Mouse (Mus musculus): Measurements from ENCODE around the gene Actg1. TPM values are rescaled to one million over a fixed set of nuclear protein-coding genes. Genes with fewer than 3 reads are reported as not detected.

Actg1 gene
- polyA plus RNA-seq, 2 experiments: 256 to 451 TPM

DNA sequence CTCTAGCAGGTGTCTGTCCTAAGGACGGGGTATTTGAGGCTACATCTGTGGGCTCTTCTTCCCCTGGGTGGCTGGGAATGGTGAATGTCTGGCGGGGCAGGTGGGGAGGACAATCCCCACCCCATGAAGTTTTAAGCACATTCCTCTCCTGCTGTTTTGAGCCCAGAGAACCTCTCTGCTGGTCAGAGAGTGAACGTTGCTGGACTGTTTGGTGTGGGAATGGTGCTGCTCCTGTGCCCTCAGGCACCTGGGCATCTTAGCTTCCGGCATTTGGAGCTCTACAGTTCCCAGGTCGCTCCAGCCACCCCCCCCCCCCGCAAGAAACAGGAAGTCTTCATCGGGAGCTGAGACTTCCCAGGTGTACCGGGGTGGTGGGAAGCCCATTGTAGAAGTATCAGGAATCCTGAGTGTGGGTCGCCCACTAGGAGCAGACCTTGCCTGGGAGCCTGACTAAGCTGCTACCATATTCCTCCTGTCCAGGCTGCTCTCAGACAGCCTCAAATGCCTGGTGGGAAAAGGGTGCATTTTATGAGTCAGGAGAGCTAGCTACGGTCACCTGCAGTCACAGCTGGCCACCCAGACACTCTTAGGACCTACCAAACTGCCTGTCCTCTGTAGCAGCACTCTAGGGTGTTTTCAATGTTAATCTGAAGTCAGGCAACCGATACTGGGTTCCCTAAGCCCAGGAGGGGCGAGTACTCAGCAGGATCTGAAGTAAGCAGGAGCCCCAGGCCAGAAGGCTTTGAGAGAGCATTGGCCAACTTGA is 41.8 kb downstream of the Actg1 start:
- no peaks in the 10 kb centered on the region for H3K36me3 ChIP-seq (replicated peaks; ENCODE audit: control insufficient read depth, insufficient read depth, low read depth)
- peaks cover 4% of the 10 kb centered on the region; the same call in 1 of the 2 replicates for H3K27me3 ChIP-seq (ENCODE audit: control insufficient read depth, insufficient read depth, low read length)
- H3K27ac ChIP-seq: no peak overlapping the region
- WGBS (ENCODE audit: insufficient replicate concordance): 49% methylated on average over 12 of the region's 12 CpGs
- peak overlapping the region; percentile 100 for H3K4me2 ChIP-seq (ENCODE audit: low read depth)
- DNase-seq (ENCODE audit: low read depth in 3 of 3, low spot score in 3 of 3): no peak
- H3K9me3 ChIP-seq (ENCODE audit: control insufficient read depth, low read length): no peaks in the 10 kb centered on the region
- ATAC-seq (ENCODE audit: insufficient read depth): no peak
- H3K4me1 ChIP-seq (replicated peaks; ENCODE audit: control insufficient read depth in 2 of 2, insufficient read depth in 2 of 2, low read length in 1 of 2): peaks cover 47 to 55% of the 10 kb centered on the region in 2 experiments
- H3K4me3 ChIP-seq (ENCODE audit: insufficient read depth in 1 of 2, low read depth in 2 of 2, low read length in 2 of 2): no peak overlapping the region
- no peak for TF ChIP-seq CTCF (IDR thresholded peaks at IDR 0.05; ENCODE audit: low read depth)
- no peak for TF ChIP-seq EP300 (IDR thresholded peaks at IDR 0.05; ENCODE audit: low read depth)
- H3K9ac ChIP-seq (replicated peaks): peak overlapping the region; percentile 84

DNA sequence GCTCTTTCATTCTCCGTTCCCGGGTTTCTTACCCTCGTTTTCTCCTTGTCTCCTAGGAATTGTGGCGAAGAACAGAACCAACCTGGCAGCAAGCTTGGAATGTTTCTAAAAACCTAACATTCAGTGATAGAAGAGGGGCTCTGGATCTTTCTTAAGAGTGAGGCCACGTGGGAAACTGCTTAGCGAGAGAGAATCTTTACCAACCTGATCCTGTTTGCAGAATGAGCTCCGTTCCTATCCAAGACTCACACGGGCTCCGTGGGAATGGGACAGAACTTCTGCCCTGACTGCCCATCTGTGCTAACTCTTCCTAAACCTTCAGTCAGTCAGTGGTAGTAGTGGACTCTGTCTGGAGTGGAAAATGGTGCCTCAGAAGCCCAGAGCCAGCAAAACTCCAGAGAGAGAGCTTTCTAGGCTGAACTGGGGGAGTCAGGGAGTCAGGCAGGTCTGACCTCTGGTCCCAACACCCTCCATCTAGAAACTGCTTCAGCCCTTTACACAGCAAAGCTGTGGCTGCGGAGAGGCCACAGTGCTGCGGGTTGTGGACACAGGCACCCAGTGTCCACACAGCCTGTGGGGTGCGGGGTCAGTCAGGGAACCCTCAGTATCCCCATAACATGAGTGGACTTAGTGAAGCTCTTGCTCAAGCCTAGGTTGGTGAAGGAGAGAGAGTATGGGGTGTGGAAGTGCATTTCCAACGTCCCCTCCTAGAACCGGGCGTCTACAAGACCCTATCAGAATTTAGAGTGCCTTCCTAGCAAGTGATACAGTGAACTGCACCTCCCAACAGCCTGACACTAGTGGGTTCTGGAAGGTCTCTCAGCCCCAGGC is 42.6 kb downstream of the Actg1 start:
- H3K4me1 ChIP-seq (replicated peaks; ENCODE audit: control insufficient read depth in 2 of 2, insufficient read depth in 2 of 2, low read length in 1 of 2): peaks cover 53 to 60% of the 10 kb centered on the region in 2 experiments
- ATAC-seq (ENCODE audit: insufficient read depth): no peak
- peak overlapping the region; percentile 64 to 74 for H3K4me3 ChIP-seq (ENCODE audit: insufficient read depth in 1 of 2, low read depth in 2 of 2, low read length in 2 of 2)
- no peaks in the 10 kb centered on the region for H3K9me3 ChIP-seq (ENCODE audit: control insufficient read depth, low read length)
- no peaks in the 10 kb centered on the region for H3K36me3 ChIP-seq (replicated peaks; ENCODE audit: control insufficient read depth, insufficient read depth, low read depth)
- peak overlapping the region; percentile 67 for H3K27ac ChIP-seq
- peaks cover 4% of the 10 kb centered on the region; the same call in 1 of the 2 replicates for H3K27me3 ChIP-seq (ENCODE audit: control insufficient read depth, insufficient read depth, low read length)
- TF ChIP-seq EP300 (IDR thresholded peaks at IDR 0.05; ENCODE audit: low read depth) (no peak), CTCF (IDR thresholded peaks at IDR 0.05; ENCODE audit: low read depth) (no peak)
- peak overlapping the region; percentile 84 for H3K9ac ChIP-seq (replicated peaks)
- DNase-seq (ENCODE audit: low read depth in 3 of 3, low spot score in 3 of 3): no peak
- 14% methylated on average over 15 of the region's 15 CpGs for WGBS (ENCODE audit: insufficient replicate concordance)
- peak overlapping the region; percentile 100 for H3K4me2 ChIP-seq (ENCODE audit: low read depth)

DNA sequence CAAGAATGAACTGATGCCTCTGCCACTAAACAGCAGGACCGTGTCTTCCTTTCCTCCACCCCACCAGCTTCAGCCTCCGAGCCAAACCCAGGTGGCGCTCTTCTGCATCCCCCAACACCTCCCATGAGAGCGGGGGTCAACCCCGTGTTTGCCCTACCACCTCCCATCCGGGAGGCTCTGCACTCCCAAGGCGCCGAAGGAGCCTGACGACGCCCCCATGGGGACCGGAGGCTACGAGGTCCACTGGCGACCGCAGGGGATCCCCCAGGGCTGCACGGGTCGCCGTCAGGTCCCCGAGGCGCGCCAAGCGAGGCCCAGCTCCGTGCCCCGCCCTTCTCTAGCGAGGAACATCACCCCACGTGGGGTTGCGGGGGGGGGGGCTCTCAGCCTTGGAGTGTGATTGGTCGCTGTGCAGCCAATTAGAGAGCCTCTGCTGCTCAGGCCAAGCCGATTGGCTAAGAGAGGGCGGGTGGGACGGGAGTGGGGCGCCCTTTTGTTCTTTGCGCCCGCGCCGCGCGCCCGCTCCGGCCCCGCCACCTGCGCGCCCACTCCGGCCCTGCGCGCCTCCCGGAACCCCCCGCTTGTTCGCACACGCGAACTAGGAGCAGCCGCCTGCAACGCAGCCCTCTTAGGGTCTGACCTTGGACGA is 43.3 kb downstream of the Actg1 start:
- Histone ChIP-seq H3K27me3 (ENCODE audit: control insufficient read depth, insufficient read depth, low read length) (peaks cover 4% of the 10 kb centered on the region; the same call in 1 of the 2 replicates), H3K27ac (peak overlapping the region; percentile 78), H3K4me1 (replicated peaks; ENCODE audit: control insufficient read depth in 2 of 2, insufficient read depth in 2 of 2, low read length in 1 of 2) (peaks cover 59 to 62% of the 10 kb centered on the region in 2 experiments), H3K9ac (replicated peaks) (peak overlapping the region; percentile 84), H3K4me2 (ENCODE audit: low read depth) (peak overlapping the region; percentile 100), H3K4me3 (ENCODE audit: insufficient read depth in 1 of 2, low read depth in 2 of 2, low read length in 2 of 2) (peak overlapping the region; percentile 64 to 74), H3K36me3 (replicated peaks; ENCODE audit: control insufficient read depth, insufficient read depth, low read depth) (no peaks in the 10 kb centered on the region), H3K9me3 (ENCODE audit: control insufficient read depth, low read length) (no peaks in the 10 kb centered on the region)
- no peak for TF ChIP-seq EP300 (IDR thresholded peaks at IDR 0.05; ENCODE audit: low read depth)
- TF ChIP-seq CTCF (IDR thresholded peaks at IDR 0.05; ENCODE audit: low read depth): peak; percentile 79
- peak; percentile 95 to 96 (median 95) for DNase-seq (ENCODE audit: low read depth in 3 of 3, low spot score in 3 of 3)
- under 1% methylated on average over 51 of the region's 53 CpGs for WGBS (ENCODE audit: insufficient replicate concordance)
- ATAC-seq (ENCODE audit: insufficient read depth): peak; percentile 82

DNA sequence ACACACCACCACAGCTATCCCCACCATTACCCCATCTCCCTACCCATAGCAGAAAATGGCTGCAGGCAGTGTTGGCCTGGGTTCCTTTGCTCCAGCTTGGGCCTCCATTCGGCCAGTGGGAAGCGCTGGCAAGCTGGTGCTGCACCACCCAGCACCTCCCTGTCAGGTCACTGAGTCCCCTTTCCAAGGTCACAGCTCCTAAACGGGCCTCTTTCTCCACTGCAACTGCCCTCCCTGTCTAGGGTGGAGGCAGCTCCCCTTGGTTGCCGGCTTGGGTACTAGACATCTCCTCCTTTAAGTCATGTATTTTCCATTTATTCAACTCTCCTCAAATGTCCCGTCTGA is 44.0 kb downstream of the Actg1 start:
- Histone ChIP-seq H3K9ac (replicated peaks) (peak overlapping the region; percentile 68), H3K4me1 (replicated peaks; ENCODE audit: control insufficient read depth in 2 of 2, insufficient read depth in 2 of 2, low read length in 1 of 2) (peaks cover 66 to 68% of the 10 kb centered on the region in 2 experiments), H3K4me2 (ENCODE audit: low read depth) (peak overlapping the region; percentile 100), H3K27ac (peak overlapping the region; percentile 78), H3K4me3 (ENCODE audit: insufficient read depth in 1 of 2, low read depth in 2 of 2, low read length in 2 of 2) (peak overlapping the region; percentile 2 to 74; a peak in 2 of 4 replicates), H3K9me3 (ENCODE audit: control insufficient read depth, low read length) (no peaks in the 10 kb centered on the region), H3K27me3 (ENCODE audit: control insufficient read depth, insufficient read depth, low read length) (peaks cover 4% of the 10 kb centered on the region; the same call in 1 of the 2 replicates), H3K36me3 (replicated peaks; ENCODE audit: control insufficient read depth, insufficient read depth, low read depth) (no peaks in the 10 kb centered on the region)
- ATAC-seq (ENCODE audit: insufficient read depth) (peak; percentile 7; the same call in 1 of the 2 replicates), DNase-seq (ENCODE audit: low read depth in 3 of 3, low spot score in 3 of 3) (no peak)
- WGBS (ENCODE audit: insufficient replicate concordance): 26% methylated on average over 5 of the region's 5 CpGs
- TF ChIP-seq CTCF (IDR thresholded peaks at IDR 0.05; ENCODE audit: low read depth) (no peak), EP300 (IDR thresholded peaks at IDR 0.05; ENCODE audit: low read depth) (no peak)

Data from liver, embryonic 14.5 days (tissue).